Mouse (Mus musculus): Measurements from ENCODE around the gene Asap2.

- TF ChIP-seq GATA1 (IDR thresholded peaks at IDR 0.05; ENCODE audit: low read length): no peak
- no peak for TF ChIP-seq TAL1 (IDR thresholded peaks at IDR 0.05; ENCODE audit: low read length)
These were observed 177.9 kb downstream of the Asap2 start for GRCm38 (mm10) chr12:21168149-21168548.

All from erythroblast, embryonic 14.5 days (primary cell).